Mouse (Mus musculus) neural tube, embryonic 10.5 days (tissue): ENCODE results near the gene Atp1a1.

Experiments
- DNase-seq: peaks from one replicate; pipeline ENCODE4 v3.0.0-alpha.2; 2017; ENCODE audit warnings: low spot score; ENCODE audit errors: extremely low spot score

The Atp1a1 gene

DNA sequence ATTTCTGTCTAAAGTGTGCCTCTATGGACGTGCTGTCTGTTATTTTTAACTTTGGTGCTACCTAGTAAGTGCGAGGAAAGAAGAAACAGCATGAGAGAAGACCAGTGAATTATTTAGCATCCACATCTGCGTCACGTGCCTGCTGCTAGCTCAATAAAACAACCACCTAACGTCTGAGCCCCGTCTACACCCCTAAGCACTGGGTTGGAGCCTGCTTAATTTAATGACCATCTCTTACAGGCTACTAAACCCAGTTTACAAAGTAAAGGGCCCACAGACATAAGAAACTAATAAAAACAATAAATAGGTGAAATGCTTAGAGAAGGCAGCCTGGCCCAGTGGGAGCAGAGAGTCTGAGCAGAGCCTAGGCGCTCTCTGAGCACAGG lies 11.2 kb downstream of the Atp1a1 start:
- no peak for DNase-seq

DNA sequence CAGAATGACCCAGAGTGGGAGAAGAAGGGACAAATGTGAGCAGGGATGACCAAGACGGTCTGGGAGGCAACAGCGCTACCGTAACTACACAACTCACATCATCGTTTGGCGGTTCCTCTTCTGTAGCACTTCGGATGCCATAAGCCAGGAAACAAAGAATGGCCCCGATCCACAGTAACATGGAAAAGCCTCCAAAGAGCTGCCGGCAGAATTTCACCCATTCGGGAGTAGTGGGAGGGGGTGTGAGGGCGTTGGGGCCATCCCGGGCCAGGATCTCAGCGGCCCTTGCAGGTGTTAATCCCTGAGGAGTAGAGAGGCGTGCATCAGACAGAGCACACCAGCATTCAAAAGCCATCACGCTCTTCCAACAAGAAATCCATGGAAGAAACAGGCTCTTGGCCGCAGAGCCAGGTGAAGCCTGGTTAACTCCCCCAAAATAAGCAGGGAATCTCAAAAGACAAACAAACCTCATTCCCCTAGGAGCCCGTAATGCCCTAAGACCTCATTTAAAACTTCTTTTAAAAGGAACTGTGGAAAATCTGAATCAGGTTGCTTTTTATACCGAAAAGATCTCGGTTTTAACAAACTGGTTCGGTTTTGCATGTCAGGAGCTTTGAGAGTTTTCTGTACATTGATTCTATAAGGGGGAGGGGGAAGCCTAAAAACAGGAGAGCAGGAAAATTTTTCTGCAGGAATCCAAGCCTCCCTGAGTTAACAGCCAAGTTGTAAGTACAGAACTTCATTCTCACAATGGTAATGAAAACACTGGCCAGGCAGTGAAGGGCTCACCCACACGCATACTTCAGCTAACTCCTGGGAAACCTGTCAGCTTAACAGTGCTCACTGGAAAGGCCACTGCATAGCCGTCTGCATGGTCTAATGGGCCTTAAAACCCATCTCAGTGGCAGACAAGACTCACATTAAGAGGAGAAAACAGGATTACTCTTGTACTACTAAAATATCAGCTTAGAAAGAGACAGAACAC lies 11.9 kb downstream of the Atp1a1 start:
- no peak for DNase-seq

DNA sequence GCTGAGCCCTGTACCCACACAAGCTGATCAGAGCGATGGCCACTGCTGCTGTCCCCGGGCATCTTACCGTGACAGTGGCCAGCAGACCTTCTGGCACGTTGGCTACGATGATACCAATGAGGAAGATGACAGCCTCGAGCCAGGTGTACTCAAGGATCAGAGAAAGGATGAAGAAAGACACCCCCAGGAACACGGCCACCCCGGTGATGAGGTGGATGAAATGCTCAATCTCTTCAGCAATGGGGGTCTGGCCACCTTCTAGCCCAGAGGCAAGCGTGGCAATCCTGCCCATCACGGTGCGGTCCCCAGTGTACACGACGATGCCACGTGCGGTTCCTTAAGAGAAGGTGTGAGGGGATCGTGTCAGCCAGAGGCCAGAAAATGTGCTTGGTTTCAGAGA lies 14.1 kb downstream of the Atp1a1 start:
- DNase-seq = no peak

DNA sequence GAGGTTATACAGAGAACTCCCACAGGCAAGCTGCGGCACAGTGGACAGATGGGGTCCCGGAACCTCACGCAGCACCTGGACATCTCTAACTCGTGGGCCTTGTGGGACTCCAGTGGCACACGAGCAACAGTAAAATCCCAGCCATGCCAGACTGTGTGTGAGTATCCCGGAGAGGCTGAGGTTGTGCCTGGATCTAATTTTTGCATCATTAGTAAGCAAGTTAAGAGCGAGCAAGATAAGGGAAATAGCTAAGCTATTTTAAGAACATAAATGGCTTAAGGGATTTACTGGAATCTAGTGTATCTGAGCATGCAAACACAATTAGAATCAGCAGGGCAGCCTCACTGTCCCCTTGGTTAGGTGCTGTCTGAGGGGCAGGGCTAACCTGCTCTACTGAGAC lies 16.2 kb downstream of the Atp1a1 start:
- no peak for DNase-seq

DNA sequence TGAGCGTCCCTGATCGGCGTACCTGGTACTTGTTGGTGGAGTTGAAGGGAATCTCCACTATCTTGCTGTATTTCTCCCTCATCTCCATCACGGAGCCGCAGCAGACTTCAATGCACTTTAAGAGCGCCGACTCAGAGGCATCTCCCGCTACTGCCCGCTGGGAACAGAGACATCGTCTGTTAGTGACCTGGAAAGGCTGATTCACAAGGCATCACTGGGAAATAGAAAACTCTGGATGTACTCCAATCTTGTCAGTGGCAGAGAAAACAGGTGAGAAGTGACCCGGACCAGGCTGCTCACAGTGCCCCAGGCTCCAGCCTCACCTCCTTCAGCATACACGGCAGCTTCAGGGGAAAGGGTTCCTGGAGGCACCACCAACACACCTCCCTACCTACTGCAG lies 17.7 kb downstream of the Atp1a1 start:
- DNase-seq = no peak

DNA sequence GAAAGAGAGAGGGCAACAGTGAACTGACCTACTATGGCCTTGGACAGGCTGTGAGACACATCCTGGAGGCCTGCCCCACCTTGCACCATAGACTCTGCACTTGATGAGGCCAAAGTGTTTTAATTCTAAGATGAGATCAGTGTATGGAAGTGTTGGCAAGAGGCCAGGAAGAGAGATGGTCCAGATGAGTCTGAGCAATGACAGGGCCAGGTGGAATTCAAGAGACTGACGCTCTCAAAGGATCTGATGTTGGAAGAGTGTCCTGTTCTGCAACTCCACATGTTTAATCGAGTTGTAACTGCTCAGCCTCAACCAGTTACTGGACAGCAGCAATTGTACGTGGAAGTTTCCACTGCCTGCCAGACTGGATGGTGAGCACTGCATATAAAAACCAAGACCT lies 26.4 kb downstream of the Atp1a1 start:
- no peak for DNase-seq

DNA sequence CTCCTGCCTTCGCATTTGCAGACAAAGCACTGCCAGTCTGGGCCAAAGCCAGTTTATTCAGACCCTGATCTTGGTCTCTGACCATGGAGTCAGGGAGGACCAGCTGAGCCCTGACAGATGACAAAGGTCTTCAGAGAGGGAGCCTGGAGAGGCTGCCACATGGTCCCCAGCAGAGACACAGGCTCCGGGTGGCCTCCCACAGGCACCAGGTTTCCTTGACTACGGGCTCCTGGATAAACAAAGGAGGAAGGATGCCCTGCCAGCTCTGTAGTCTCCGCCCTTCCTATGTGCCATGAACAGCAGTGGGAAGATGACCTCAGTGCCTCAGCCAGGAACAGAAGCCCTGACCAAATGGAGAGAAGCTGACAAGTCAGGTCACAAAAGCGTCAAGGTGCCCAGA lies 27.1 kb downstream of the Atp1a1 start:
- no peak for DNase-seq

DNA sequence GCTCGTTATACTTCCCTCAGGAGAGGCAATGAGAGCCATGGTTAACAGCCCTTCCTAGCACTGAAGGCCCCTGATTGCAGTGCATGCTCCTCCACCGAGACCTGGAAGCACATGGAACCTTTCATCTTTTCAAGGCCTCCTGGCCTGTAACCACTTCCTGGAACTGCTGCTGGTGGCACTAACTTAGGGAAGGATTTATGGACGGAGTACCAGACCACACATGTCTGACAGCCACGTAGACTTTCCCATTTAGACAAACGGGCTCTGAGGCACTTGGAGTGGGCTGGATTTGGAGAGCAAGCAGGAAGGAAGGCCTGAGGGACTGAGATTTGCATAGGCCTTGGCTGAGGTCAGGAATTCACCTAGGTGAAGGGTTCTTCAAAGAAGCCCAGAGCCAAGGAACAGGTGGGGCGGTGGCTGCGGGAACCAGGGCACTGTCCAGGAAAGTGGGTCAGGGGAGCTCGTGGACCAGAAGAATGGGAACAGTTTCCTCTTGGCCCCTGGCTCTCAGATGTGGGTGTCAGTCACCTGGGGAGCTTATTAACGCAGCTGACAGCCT lies 28.9 kb downstream of the Atp1a1 start:
- DNase-seq = no peak

DNA sequence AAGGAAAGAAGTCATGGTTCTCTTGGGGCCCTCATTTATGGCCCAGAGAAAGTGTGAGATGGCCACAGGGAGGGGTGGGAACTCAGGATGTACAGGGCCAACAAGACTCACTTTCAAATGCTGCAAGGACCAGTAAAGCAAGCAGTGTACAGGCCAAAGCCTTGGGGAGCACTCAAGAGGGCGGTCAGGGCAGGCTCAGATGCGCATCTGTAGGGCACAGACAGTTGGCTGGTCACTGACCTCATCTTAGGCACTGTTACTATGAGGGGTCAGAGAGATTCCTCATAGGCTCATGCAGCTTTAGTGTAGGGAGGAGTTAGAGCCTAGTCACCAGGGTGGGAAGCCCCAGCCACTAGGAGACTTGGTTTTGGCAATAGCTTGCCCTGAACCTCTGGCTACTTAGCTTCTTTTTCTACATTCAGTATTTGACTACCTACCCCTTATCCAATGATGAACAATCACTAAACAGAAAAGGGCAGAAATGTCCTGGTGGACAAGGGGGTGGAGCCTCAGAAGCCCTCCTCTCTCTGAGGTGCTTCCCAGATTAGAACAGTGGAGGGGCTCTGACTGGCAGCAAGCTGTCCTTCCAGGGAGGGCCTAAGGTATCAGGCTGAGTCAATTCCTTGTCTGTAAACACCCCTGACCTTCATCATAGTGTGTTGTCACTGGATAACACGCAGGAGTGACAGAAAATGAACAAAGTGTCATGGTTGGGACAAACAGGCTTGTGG lies 29.9 kb downstream of the Atp1a1 start:
- no peak for DNase-seq

DNA sequence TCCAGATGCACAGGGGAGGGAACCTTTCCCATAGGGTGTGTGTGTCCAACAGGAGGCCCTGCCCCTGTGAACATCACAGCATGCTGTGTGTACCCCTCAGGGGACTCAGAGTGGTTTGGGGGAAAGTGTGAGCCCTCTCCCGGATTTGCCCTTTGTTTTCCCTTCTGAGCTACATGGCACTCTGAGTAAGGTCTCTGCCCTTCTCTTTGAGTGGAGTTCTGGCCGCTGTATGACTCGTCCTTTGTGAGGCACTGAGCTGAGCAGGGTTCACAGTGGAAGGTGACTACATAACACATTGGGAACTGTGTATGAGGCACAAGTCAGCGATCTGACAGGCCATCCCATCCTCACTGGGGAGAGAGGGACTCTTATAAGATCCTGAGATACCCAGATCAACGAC lies 31.5 kb downstream of the Atp1a1 start:
- no peak for DNase-seq

DNA sequence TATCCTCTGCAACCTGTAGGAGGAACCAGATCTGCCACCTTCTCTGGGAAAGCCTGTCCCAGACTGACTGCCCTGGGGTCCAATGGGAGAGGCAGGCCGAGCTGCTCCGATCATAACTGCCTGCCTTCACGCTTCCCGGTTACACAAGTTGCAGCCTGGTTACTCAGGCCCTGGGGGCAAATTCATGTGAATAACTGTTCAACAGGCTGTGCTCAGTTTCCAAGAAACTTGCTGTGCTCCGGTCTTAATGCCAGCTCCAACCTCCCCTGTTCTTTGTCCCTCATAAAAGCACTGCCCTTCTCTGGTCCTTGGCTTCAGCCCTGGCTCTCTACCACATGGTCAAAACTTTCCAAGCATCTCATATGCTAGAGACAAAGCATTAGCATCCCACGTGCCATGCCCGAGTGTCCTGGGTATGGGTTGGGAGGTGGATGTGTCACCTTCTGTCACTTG lies 32.3 kb downstream of the Atp1a1 start:
- DNase-seq = no peak

DNA sequence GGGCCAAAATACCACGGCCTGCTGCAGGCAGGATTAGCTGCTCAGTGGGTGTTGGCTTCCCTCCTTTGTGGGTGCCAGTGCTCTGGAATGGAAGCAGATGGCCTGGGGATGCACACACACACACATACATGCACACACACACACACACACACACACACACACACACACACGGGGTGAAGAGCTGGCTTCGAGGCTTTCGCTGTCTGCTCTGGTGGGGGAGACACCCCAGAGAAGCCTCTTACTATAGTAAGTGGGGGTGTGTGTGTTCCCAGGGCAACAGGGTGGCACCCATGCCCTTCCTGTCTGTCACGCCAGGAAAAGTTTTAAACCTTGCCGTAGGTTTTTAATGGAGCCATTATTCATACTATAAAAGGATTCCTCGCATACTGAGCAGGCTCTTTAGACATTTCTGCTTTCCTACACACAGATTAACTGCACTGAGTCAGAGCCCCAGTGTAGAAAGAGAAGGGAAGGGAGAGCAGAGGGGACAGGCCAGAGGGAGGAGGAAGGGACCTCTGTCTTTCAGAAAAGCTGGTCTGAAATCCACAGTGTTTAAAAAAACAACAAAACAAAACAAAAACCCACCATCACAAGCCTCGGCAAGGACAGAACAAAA lies 32.9 kb downstream of the Atp1a1 start:
- DNase-seq = no peak

DNA sequence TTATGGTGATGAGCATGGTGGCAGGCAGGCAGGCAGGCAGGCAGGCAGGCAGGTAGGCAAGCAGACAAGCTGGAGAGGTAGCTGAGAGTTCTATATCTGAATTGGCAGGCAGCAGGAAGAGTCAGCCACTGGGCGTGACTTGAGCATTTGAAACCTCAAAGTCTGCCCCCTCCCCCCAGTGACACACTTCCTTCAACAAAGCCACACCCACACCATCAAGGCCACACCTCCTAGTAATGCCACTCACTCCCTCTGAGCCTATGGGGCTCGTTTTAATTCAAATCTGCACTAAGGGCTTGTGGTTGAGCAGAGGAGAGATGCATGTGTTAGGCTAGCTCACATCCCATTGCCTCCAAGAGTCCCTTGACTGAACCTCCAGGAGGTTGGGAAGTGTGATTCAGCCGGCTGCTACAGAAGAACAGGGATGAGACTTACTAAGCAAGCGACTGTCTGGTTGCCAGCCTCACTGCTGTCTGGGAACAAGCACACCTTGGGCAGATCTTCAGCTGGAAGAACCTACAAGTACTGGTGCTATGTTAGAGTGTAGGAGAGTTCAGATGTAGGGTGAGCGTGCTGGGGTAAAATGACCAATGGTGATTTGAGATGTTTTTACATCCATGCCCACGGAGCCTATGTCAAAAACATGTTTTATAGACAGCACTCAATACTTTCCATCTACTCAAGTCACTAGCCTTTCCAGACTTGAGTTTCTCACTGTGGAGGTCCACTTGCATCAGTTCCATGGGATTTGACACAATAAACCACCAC lies 33.6 kb downstream of the Atp1a1 start:
- no peak for DNase-seq

DNA sequence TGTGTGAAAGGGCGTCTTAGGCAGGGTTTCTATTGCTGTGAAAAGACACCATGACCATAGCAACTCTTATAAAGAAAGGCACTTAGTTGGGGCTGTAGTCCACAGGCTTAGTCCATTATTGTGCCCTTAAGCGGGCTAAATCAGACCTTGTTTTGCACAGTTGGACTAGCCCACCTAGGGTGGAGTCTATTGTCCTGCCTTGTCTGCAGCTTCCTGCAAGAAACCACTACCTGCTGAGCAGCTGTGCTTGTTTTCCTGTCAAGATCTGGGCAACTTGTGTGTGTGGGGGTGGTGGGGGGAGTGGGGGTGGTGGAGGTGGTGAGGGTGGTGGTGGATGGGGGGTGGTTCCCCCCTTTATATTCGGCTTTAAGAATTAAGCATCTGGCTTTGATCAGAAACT lies 34.2 kb downstream of the Atp1a1 start:
- no peak for DNase-seq

DNA sequence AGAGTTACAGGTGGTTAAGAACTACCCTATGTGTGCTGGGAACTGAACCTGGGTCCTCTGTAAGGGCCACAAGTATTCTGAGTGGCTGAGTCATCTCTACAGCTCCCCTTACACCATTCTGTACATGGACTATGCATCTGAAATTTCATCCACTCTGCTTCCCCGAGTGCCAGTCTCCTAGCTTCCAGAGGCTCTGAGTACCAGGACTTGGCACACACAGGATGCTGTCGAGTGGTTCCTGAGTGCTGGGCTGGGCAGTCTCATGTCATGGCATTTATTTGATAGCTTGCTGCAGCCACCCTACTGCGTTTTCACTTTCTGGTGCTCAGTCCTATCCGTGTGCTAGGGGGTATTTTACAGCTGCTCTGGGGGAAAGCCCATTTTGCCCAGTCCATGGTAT lies 35.9 kb downstream of the Atp1a1 start:
- DNase-seq = no peak

DNA sequence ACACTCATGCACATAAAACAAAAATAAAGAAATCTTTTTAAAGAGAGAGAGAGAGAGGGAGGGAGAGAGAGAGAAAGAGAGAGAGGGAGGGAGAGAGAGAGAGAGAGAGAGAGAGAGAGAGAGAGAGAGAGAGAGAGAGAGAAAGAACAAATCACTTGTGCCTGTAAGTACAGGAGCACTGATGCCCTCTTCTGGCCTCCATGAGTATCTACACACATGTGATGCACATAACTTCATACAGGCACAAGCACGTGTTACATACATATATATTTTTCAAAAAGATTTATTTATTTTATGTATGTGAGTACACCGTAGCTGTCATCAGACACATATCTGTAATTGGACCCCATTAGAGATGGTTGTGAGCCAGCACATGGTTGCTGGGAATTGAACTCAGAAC lies 40.5 kb downstream of the Atp1a1 start:
- DNase-seq = no peak

DNA sequence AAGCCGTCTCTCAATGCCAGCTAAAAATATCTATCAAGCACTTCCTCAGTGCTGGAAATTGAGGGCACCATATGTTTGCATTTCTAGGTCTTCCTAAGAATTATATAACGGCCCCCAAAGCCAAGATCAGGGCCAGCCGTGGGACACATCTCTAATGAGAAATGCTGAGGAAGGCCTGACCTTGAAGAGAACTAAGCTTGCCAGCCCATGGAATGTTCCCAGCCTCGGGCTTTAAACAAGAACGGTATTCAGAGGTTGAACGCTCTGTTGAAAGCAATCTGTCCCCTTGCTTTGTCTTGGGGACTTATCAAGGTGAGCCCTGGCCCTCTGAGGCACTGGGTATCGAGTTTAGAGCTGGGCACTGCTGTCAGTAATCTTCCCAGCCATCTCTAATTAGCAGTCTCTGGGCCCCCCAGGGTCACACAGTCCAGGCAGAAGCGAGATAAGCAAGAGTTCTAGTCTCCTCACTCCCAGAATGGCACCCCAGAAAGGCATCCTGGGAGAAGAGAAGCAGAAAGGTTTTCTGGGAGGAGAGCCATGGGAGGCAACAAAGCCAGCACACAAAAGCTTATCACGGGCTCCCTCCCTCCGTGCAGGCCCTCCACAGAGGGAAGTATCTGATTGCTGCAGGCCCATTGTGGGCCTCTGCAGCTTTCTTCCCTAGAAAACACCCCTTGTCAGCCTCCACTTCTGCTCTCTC lies 41.8 kb downstream of the Atp1a1 start:
- no peak for DNase-seq

DNA sequence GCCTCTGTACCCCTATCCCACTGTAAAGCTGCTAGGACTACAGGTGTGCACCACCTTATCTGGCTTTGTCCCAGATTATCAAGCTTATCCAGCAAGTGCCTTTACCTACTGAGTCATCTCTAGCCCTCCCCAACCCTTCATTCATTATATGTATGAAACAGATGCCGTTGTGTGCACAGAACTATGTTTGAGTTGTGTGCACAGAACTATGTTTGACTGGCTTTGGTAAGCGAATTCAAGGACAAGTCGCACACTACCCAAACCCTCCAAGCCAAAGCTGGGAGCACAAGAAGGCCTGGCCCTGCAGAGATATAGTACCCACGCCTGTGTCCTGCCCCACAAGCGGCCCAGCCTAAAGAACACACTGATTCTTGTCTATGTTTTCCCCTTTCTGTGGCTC lies 42.5 kb downstream of the Atp1a1 start:
- DNase-seq = no peak

DNA sequence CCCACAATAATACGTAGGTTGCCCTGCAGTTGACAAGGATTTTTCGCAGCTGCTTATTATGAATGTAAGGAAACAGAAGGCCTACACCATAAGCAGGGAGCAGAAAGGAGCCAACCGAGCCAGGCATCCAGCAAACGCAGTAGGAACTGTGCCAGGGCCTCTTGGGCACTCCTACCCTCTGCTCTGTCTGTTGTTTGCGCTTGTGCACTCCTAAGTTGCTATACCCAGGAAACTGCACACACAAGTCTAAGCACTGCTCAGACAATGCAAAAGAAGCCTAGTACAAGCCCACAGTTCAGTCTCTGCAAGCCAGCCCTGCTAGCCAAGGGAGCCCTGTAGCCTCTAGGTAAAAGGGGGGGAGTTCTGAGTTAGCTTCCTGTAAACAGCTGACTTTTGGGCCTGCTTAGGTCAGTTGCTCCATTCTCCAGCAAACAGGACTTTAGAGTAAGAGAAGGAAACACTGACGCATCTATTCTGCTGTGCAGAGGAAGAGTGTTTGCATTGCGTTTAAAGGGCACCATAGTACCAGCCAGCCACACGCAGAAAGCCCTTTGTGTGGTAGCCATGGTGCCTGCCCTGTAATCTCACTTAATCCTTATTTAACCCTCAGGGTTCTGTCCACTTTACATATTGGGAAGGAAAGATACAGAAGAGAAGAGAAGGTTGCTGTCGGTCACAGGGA lies 43.5 kb downstream of the Atp1a1 start:
- no peak for DNase-seq

DNA sequence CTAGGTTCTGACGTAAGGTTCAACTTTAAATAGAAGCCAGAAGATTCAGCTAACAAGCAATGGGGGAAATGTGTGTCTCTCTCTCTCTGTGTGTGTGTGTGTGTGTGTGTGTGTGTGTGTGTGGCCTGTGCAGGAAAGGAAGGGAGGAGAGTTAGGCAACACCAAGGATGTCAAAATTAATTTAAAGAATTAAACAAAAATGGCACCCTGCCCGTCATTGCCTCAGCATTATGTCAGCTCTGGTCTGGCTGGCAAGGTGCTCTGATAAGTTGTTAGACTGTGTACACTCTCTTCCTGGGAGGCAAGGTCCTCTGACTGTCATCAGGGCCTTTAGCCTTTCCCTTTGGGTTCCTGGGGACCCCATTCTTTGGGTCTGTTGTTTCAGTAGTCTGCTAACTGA lies 47.8 kb downstream of the Atp1a1 start:
- DNase-seq = no peak
